Comparison of ENCODE assay signal across 24 mouse cellular contexts in genomic region chr3:71220818-71221217, GRCm38 (mm10).
"Had no signal": no experiment of that assay in that cellular context is flagged by ENCODE, and none has a peak within 500 bp of the region (broad histone marks: within the 10 kb centered on the region; RNA-seq: fewer than 3 reads in every experiment).

No protein-coding gene starts in this region.

- H3K36me3 ChIP-seq: limb, embryonic 12.5 days; limb, embryonic 15.5 days; liver, embryonic 12.5 days; liver, embryonic 15.5 days; lung, embryonic 15.5 days; midbrain, embryonic 10.5 days; midbrain, embryonic 13.5 days; neural tube, embryonic 13.5 days; stomach, embryonic 15.5 days had no signal

- H3K27me3 ChIP-seq: limb, embryonic 12.5 days; limb, embryonic 15.5 days; liver, embryonic 12.5 days; liver, embryonic 15.5 days; lung, embryonic 15.5 days; megakaryocyte, embryonic 14.5 days; midbrain, embryonic 13.5 days; neural tube, embryonic 13.5 days; stomach, embryonic 15.5 days had no signal

- H3K4me2 ChIP-seq: limb, embryonic 12.5 days; limb, embryonic 15.5 days; liver, embryonic 12.5 days; liver, embryonic 15.5 days; lung, embryonic 15.5 days; midbrain, embryonic 13.5 days; neural tube, embryonic 13.5 days; stomach, embryonic 15.5 days had no signal

- ATAC-seq: intestine, postnatal 0 days; liver, embryonic 12.5 days; midbrain, embryonic 13.5 days; midbrain, embryonic 16.5 days had no signal

- H3K9me3 ChIP-seq: limb, embryonic 12.5 days; limb, embryonic 15.5 days; liver, embryonic 12.5 days; liver, embryonic 15.5 days; lung, embryonic 15.5 days; megakaryocyte, embryonic 14.5 days; midbrain, embryonic 10.5 days; midbrain, embryonic 13.5 days; neural tube, embryonic 13.5 days; stomach, embryonic 15.5 days had no signal

- DNase-seq: kidney, adult 2 months; kidney, postnatal 25 days; lung, adult 18-20 months; lung, postnatal 10 days; lung, postnatal 36 days; retina, postnatal 1 day; right cerebral cortex, postnatal 25 days; spleen, adult 18-20 months; thymus, adult 18-20 months; thymus, postnatal 36 days had no signal

- H3K4me1 ChIP-seq: limb, embryonic 12.5 days; limb, embryonic 15.5 days; liver, embryonic 12.5 days; liver, embryonic 15.5 days; lung, embryonic 15.5 days; megakaryocyte, embryonic 14.5 days; midbrain, embryonic 10.5 days; midbrain, embryonic 13.5 days; neural tube, embryonic 13.5 days; stomach, embryonic 15.5 days had no signal

- H3K4me3 ChIP-seq: limb, embryonic 12.5 days; limb, embryonic 15.5 days; liver, embryonic 12.5 days; liver, embryonic 15.5 days; lung, embryonic 15.5 days; megakaryocyte, embryonic 14.5 days; midbrain, embryonic 10.5 days; midbrain, embryonic 13.5 days; myocyte; neural tube, embryonic 13.5 days; stomach, embryonic 15.5 days had no signal

- H3K27ac ChIP-seq: kidney, postnatal 0 days; limb, embryonic 12.5 days; limb, embryonic 15.5 days; liver, embryonic 12.5 days; liver, embryonic 15.5 days; lung, embryonic 15.5 days; midbrain, embryonic 10.5 days; midbrain, embryonic 13.5 days; neural tube, embryonic 13.5 days; stomach, embryonic 15.5 days had no signal

- H3K9ac ChIP-seq: limb, embryonic 12.5 days; limb, embryonic 15.5 days; liver, embryonic 12.5 days; liver, embryonic 15.5 days; lung, embryonic 15.5 days; midbrain, embryonic 13.5 days; neural tube, embryonic 13.5 days; stomach, embryonic 15.5 days had no signal
